Mouse (Mus musculus) liver, embryonic 11.5 days (tissue): ENCODE data around the gene Plekhg1. TPM values are rescaled to one million over a fixed set of nuclear protein-coding genes. Genes with fewer than 3 reads are reported as not detected.

Source experiments
- ATAC-seq: fragments of 200-750 bp; cut with Nextera tagmentation; replicated peaks from 2 replicates; pipeline ENCODE4 v1.8.0; 2017; ENCODE audit warnings: moderate number of reproducible peaks, mild to moderate bottlenecking, moderate TSS enrichment, moderate library complexity; ENCODE audit not compliant: low FRiP score
- DNase-seq: peaks from one replicate; pipeline ENCODE4 v3.0.0-alpha.2; 2017; ENCODE audit warnings: low spot score
- H3K27ac ChIP-seq: fragments of 300-500 bp; sonication (generic); 2 replicates; pipeline ENCODE4 v1.5.1; 2014; ENCODE audit warnings: mild to moderate bottlenecking, low read depth, low read length, control low read depth
- H3K27me3 ChIP-seq: fragments of 300-500 bp; sonication (generic); replicated peaks from 2 replicates; pipeline ENCODE4 v1.6.1; 2014; ENCODE audit warnings: low read length, mixed read lengths; ENCODE audit not compliant: control insufficient read depth, insufficient read depth
- H3K36me3 ChIP-seq: fragments of 300-500 bp; sonication (generic); 2 replicates; pipeline ENCODE4 v1.6.1; 2014; ENCODE audit warnings: mild to moderate bottlenecking, low read length, moderate library complexity, mixed read lengths; ENCODE audit not compliant: control insufficient read depth, insufficient read depth
- H3K4me1 ChIP-seq: fragments of 300-500 bp; sonication (generic); replicated peaks from 2 replicates; pipeline ENCODE4 v1.6.1; 2014; ENCODE audit warnings: low read length, mixed read lengths; ENCODE audit not compliant: control insufficient read depth, insufficient read depth
- H3K4me2 ChIP-seq: fragments of 300-500 bp; sonication (generic); 2 replicates; pipeline ENCODE4 v1.6.1; 2014; ENCODE audit warnings: mild to moderate bottlenecking, control low read depth, moderate library complexity
- H3K4me3 ChIP-seq: fragments of 300-500 bp; sonication (generic); 2 replicates; pipeline ENCODE4 v1.5.1; 2014; ENCODE audit warnings: low read depth, low read length, control low read depth
- H3K9ac ChIP-seq: fragments of 300-500 bp; sonication (generic); 2 replicates; pipeline ENCODE4 v1.6.1; 2014; ENCODE audit warnings: low read depth, low read length, control low read depth
- H3K9me3 ChIP-seq: fragments of 300-500 bp; sonication (generic); 2 replicates; pipeline ENCODE4 v1.6.1; 2016; ENCODE audit warnings: low read length, inconsistent platforms, mixed read lengths; ENCODE audit not compliant: control insufficient read depth
- WGBS: fragments of 180-500 bp; shearing (Covaris S2); extraction: QIAGEN DNeasy Blood & Tissue Kit; methylation state at CpG from one replicate; pipeline ENCODE4 v1.1.7; 2014; 5-methylcytosine and 5-hydroxymethylcytosine counted together
- polyA plus RNA-seq: library from polyadenylated mRNA; unstranded; fragments of >200 nt; fragmentation: Nextera tagmentation; extraction: Ambion mirVana; gene quantifications from 2 replicates; pipeline ENCODE4 v1.2.1, GENCODE M21; 2014

Gene Plekhg1
- polyA plus RNA-seq, 1 experiment from 2014 or later: 4.9 TPM

GRCm38 (mm10) chr10:3761992-3762391 is 21.8 kb downstream of the Plekhg1 start:
- Histone ChIP-seq H3K9ac (no peak overlapping the region), H3K27me3 (no peaks in the 10 kb centered on the region), H3K4me2 (no peak overlapping the region), H3K36me3 (no peaks in the 10 kb centered on the region), H3K4me1 (no peaks in the 10 kb centered on the region), H3K9me3 (no peaks in the 10 kb centered on the region), H3K27ac (no peak overlapping the region), H3K4me3 (no peak overlapping the region)
- 74% methylated on average over 5 of the region's 5 CpGs for WGBS
- DNase-seq (no peak), ATAC-seq (no peak)

- Histone ChIP-seq H3K27me3 (no peaks in the 10 kb centered on the region), H3K27ac (no peak overlapping the region), H3K4me3 (no peak overlapping the region), H3K9ac (no peak overlapping the region), H3K9me3 (no peaks in the 10 kb centered on the region), H3K4me1 (no peaks in the 10 kb centered on the region), H3K36me3 (no peaks in the 10 kb centered on the region), H3K4me2 (no peak overlapping the region)
- ATAC-seq: no peak
- 52% methylated on average over 3 of the region's 3 CpGs for WGBS
- DNase-seq: no peak
These were observed 23.0 kb downstream of the Plekhg1 start for GRCm38 (mm10) chr10:3763199-3763598.

- H3K9me3 ChIP-seq: no peaks in the 10 kb centered on the region
- no peak overlapping the region for H3K9ac ChIP-seq
- H3K36me3 ChIP-seq: no peaks in the 10 kb centered on the region
- H3K27ac ChIP-seq: no peak overlapping the region
- no peak overlapping the region for H3K4me2 ChIP-seq
- 85% methylated on average over 5 of the region's 5 CpGs for WGBS
- H3K4me3 ChIP-seq: no peak overlapping the region
- no peaks in the 10 kb centered on the region for H3K4me1 ChIP-seq
- H3K27me3 ChIP-seq: no peaks in the 10 kb centered on the region
- ATAC-seq: no peak
- DNase-seq: no peak
These were observed 29.0 kb downstream of the Plekhg1 start for GRCm38 (mm10) chr10:3769131-3769530.

GRCm38 (mm10) chr10:3774330-3774729 is 34.2 kb downstream of the Plekhg1 start:
- WGBS: 73% methylated on average over 2 of the region's 2 CpGs
- Histone ChIP-seq H3K4me1 (no peaks in the 10 kb centered on the region), H3K9me3 (no peaks in the 10 kb centered on the region), H3K9ac (no peak overlapping the region), H3K27me3 (no peaks in the 10 kb centered on the region), H3K4me3 (no peak overlapping the region), H3K4me2 (no peak overlapping the region), H3K27ac (no peak overlapping the region), H3K36me3 (no peaks in the 10 kb centered on the region)
- DNase-seq: no peak
- ATAC-seq: no peak

GRCm38 (mm10) chr10:3776761-3777160 is 36.6 kb downstream of the Plekhg1 start:
- Histone ChIP-seq H3K4me1 (no peaks in the 10 kb centered on the region), H3K9ac (no peak overlapping the region), H3K9me3 (no peaks in the 10 kb centered on the region), H3K27me3 (no peaks in the 10 kb centered on the region), H3K36me3 (no peaks in the 10 kb centered on the region), H3K27ac (no peak overlapping the region), H3K4me3 (no peak overlapping the region), H3K4me2 (no peak overlapping the region)
- WGBS: 68% methylated on average over 2 of the region's 2 CpGs
- ATAC-seq (no peak), DNase-seq (no peak)

GRCm38 (mm10) chr10:3785362-3785761 is 45.2 kb downstream of the Plekhg1 start:
- DNase-seq (no peak), ATAC-seq (no peak)
- Histone ChIP-seq H3K4me1 (no peaks in the 10 kb centered on the region), H3K27me3 (no peaks in the 10 kb centered on the region), H3K9me3 (no peaks in the 10 kb centered on the region), H3K36me3 (no peaks in the 10 kb centered on the region), H3K4me3 (no peak overlapping the region), H3K27ac (no peak overlapping the region), H3K9ac (no peak overlapping the region), H3K4me2 (no peak overlapping the region)
- 84% methylated on average over 4 of the region's 4 CpGs for WGBS

GRCm38 (mm10) chr10:3786531-3786930 is 46.4 kb downstream of the Plekhg1 start:
- Histone ChIP-seq H3K4me2 (no peak overlapping the region), H3K9ac (no peak overlapping the region), H3K27ac (no peak overlapping the region), H3K9me3 (no peaks in the 10 kb centered on the region), H3K36me3 (no peaks in the 10 kb centered on the region), H3K27me3 (no peaks in the 10 kb centered on the region), H3K4me1 (no peaks in the 10 kb centered on the region), H3K4me3 (no peak overlapping the region)
- ATAC-seq (no peak), DNase-seq (no peak)
- WGBS: 76% methylated on average over 4 of the region's 4 CpGs

- Histone ChIP-seq H3K27me3 (no peaks in the 10 kb centered on the region), H3K4me2 (no peak overlapping the region), H3K9ac (no peak overlapping the region), H3K27ac (no peak overlapping the region), H3K36me3 (no peaks in the 10 kb centered on the region), H3K4me3 (no peak overlapping the region), H3K4me1 (no peaks in the 10 kb centered on the region), H3K9me3 (no peaks in the 10 kb centered on the region)
- no peak for DNase-seq
- ATAC-seq: no peak
- 37% methylated on average over 5 of the region's 5 CpGs for WGBS
These were observed 46.8 kb downstream of the Plekhg1 start for GRCm38 (mm10) chr10:3787006-3787405.

GRCm38 (mm10) chr10:3793825-3794224 is 53.7 kb downstream of the Plekhg1 start:
- Histone ChIP-seq H3K27me3 (no peaks in the 10 kb centered on the region), H3K4me3 (no peak overlapping the region), H3K27ac (no peak overlapping the region), H3K4me2 (no peak overlapping the region), H3K9me3 (no peaks in the 10 kb centered on the region), H3K36me3 (no peaks in the 10 kb centered on the region), H3K4me1 (no peaks in the 10 kb centered on the region), H3K9ac (no peak overlapping the region)
- DNase-seq (no peak), ATAC-seq (no peak)
- WGBS: 75% methylated on average over 3 of the region's 3 CpGs
